Mouse (Mus musculus) liver, postnatal 0 days (tissue): ENCODE measurements around the gene Fcgr4.
"Not testable (repeated sequence)": the region's sequence is repeated elsewhere in the genome, so short reads cannot be mapped to it uniquely, and the experiment has no call there.

Experiments
- CTCF ChIP-seq: sonication (generic); IDR thresholded peaks from 2 replicates; pipeline ENCODE4 v1.5.1; 2016; ENCODE audit warnings: antibody characterized with exemption, low read depth
- EP300 ChIP-seq: IDR thresholded peaks from 2 replicates; pipeline ENCODE4 v1.6.1; 2016; ENCODE audit warnings: antibody characterized with exemption, low read depth, mild to moderate bottlenecking

- TF ChIP-seq CTCF, EP300: not testable (repeated sequence)
Observed at GRCm38 (mm10) chr1:171076176-171076575, 57.5 kb downstream of the Fcgr4 start.
